Mouse (Mus musculus) large intestine, adult 2 months (tissue): ENCODE measurements at regions not wholly inside any gene's neighbourhood (a gene's known extent, or its start where the extent isn't known, plus 50 kb on each side); places are given as distances from the start of the nearest gene placed in this dataset.

ENCODE experiments used
- DNase-seq: peaks from one replicate; pipeline ENCODE4 v3.0.0-alpha.2; 2012; ENCODE audit warnings: low read depth, low spot score
- whole genome bisulfite sequencing: fragments of 180-500 bp; shearing (Covaris S2); methylation state at CpG from one replicate; pipeline ENCODE4 v1.1.7; 2018; 5-methylcytosine and 5-hydroxymethylcytosine counted together

- WGBS, result 81% methylated on average over 2 of the region's 2 CpGs
These were observed 133.2 kb downstream of the Lpin1 start for GRCm38 (mm10) chr12:16477572-16477971.

GRCm38 (mm10) chr12:16474361-16475080, 136.2 kb downstream of the Lpin1 start:
- DNase-seq, result no peak
- WGBS, result 69% methylated on average over 4 of the region's 4 CpGs

More at GRCm38 (mm10) chr12:16477572-16477971, 133.2 kb downstream of the Lpin1 start:
- no peak for DNase-seq

GRCm38 (mm10) chr12:16457419-16457818, 153.3 kb downstream of the Lpin1 start:
- 62% methylated on average over 6 of the region's 6 CpGs for WGBS
- no peak for DNase-seq

- no peak for DNase-seq
- WGBS, result 63% methylated on average over 3 of the region's 3 CpGs
These were observed 159.9 kb downstream of the Lpin1 start for GRCm38 (mm10) chr12:16450771-16451435.

- 92% methylated on average over 5 of the region's 5 CpGs for WGBS
- no peak for DNase-seq
These were observed 172.0 kb downstream of the Lpin1 start for GRCm38 (mm10) chr12:16438717-16439116.

GRCm38 (mm10) chr12:16436961-16437360, 173.8 kb downstream of the Lpin1 start:
- DNase-seq, result no peak
- WGBS, result 100% methylated on average over 1 of the region's 1 CpGs

GRCm38 (mm10) chr12:16436255-16436654, 174.5 kb downstream of the Lpin1 start:
- no peak for DNase-seq
- WGBS, result 87% methylated on average over 1 of the region's 1 CpGs

GRCm38 (mm10) chr12:16434739-16435138, 176.0 kb downstream of the Lpin1 start:
- DNase-seq, result peak; percentile 38
- 9% methylated on average over 1 of the region's 1 CpGs for whole genome bisulfite sequencing

GRCm38 (mm10) chr12:16434225-16434624, 176.5 kb downstream of the Lpin1 start:
- 52% methylated on average over 1 of the region's 1 CpGs for WGBS
- no peak for DNase-seq

GRCm38 (mm10) chr12:16425980-16426379, 184.8 kb downstream of the Lpin1 start:
- no peak for DNase-seq
- 73% methylated on average over 5 of the region's 5 CpGs for WGBS

GRCm38 (mm10) chr12:16424526-16424925, 186.2 kb downstream of the Lpin1 start:
- no peak for DNase-seq
- WGBS, result 93% methylated on average over 4 of the region's 4 CpGs

GRCm38 (mm10) chr12:16395720-16396119, 215.0 kb downstream of the Lpin1 start:
- DNase-seq, result no peak
- WGBS, result 76% methylated on average over 2 of the region's 2 CpGs

GRCm38 (mm10) chr12:16392851-16393250, 217.9 kb downstream of the Lpin1 start:
- no peak for DNase-seq

GRCm38 (mm10) chr12:16391630-16392269, 219.0 kb downstream of the Lpin1 start:
- DNase-seq, result peak; percentile 21
- 14% methylated on average over 5 of the region's 5 CpGs for WGBS

GRCm38 (mm10) chr12:16391163-16391562, 219.6 kb downstream of the Lpin1 start:
- WGBS, result 56% methylated on average over 5 of the region's 5 CpGs
- DNase-seq, result no peak

GRCm38 (mm10) chr12:16387035-16387434, 223.7 kb downstream of the Lpin1 start:
- WGBS, result 92% methylated on average over 4 of the region's 4 CpGs
- DNase-seq, result no peak

GRCm38 (mm10) chr12:16384396-16384795, 226.4 kb downstream of the Lpin1 start:
- no peak for DNase-seq
- 29% methylated on average over 1 of the region's 1 CpGs for WGBS

- no peak for DNase-seq
- 73% methylated on average over 15 of the region's 15 CpGs for WGBS
These were observed 227.2 kb downstream of the Lpin1 start for GRCm38 (mm10) chr12:16383499-16383935.

- DNase-seq, result no peak
- WGBS, result 90% methylated on average over 11 of the region's 11 CpGs
These were observed 228.3 kb downstream of the Lpin1 start for GRCm38 (mm10) chr12:16382417-16382988.

- no peak for DNase-seq
- 58% methylated on average over 4 of the region's 4 CpGs for WGBS
These were observed 229.7 kb downstream of the Lpin1 start for GRCm38 (mm10) chr12:16381026-16381425.
